Mouse (Mus musculus): ENCODE measurements around the gene Cpne4.

DNA sequence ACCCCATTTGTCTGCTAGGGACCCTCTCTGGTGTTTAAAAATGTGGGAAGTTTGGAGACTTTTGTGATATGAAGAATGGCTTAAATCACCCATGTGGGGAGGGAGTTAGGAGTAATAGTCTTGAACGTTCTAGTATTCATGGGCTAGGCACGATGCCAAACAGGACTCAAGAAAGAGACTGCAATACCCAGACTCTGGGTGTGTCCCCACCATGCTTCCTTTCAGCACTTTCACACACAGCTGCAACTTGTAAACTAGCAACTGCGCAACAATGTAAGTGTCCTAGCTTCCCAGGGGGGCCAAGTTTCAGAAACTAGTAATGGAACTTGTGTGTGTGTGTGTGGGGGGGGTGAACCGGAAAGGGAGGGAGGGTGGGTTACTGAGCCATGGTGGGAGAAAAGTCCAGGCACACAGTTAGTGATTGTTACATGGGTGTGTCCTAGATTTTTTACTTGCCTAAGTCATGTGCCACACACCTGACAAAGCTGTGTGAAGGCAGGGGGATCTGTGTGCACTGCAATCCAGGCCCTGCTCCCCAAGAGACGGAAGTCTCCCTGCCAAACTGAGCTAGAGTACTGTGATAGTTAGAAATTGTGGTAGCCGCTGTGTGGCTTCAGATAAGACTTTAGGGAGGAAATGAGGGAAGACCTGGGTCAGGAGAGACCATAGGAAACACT is 307.3 kb downstream of the Cpne4 start:
- TF ChIP-seq CTCF (IDR thresholded peaks at IDR 0.05; ENCODE audit: extremely low read depth, insufficient read depth, insufficient read length, insufficient replicate concordance), result no peak
- TF ChIP-seq POLR2A (IDR thresholded peaks at IDR 0.05; ENCODE audit: low read depth, low read length), result no peak
